Mouse (Mus musculus) layer of hippocampus, adult 9-10 months (tissue): ENCODE measurements at regions not wholly inside any gene's neighbourhood (a gene's known extent, or its start where the extent isn't known, plus 50 kb on each side); places are given as distances from the start of the nearest gene placed in this dataset.

Experiments used
- DNase-seq: peaks from one replicate; pipeline ENCODE4 v3.0.0; 2022; ENCODE audit warnings: low spot score

DNA sequence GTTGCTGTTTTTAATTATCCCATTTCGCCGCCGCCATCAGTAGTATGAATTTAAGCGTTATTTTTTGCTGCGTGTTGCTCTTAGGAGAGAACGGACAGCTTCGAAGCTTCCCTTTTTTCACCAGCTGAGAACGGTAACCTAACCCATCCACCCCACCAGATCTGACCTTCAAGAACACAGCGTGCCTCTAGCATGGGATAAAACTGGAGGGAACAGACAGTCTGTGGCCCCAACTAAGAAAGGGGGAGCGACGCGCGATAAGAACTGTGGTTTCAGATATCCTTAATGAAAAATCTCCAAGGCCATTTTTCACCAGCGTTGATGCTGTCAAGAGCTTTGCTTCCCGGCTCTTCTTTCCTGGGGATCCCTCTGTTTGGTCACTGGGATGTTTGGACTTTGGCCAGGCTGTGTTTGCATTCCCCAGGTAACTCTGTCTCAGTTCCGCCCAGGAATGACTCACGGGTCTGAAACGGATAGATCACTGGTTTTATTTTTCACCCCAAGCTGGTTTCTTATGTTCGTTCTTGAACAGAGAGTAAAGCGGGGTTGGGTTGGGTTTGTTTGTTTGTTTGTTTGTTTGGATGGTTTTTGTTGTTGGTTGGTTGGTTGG lies 184.1 kb upstream of the Fn1 start:
- no peak for DNase-seq

DNA sequence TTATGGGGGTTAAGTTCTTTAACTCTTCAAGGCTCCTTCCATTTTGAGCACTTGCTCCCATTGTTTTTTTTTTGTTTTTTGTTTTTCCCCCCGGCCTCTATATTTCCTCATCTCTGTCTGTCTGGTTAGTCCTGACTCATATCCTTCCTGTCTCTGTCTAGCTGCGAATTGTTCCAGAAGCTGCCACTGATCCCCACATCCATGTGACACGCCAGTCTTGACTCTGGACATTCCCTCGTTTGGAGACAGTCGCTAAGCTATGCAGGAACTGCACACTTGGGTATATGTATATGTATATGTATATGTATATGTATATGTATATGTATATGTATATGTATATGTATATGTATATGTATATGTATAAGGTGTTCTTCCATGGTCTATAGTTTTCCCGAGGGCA lies 177.4 kb upstream of the Fn1 start:
- no peak for DNase-seq

DNA sequence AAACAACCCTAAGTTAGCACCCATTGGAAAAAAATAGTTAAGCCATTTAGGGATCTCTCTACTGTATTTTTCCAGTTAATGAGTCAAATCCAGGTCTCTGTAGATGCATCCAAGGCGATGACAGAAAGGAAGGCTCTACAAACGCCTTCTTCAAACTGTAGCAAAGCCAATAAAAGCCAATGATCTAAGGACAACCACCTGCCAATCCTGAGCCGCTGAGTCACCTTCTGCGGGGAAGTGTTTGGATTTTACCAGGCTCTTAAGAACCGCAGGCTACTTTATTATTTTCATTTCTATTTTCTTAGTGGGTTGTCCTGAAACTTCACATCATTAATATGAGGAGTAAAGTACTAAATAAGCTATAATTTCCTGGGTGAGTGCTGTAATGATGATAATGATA lies 171.4 kb upstream of the Fn1 start:
- DNase-seq, result no peak

DNA sequence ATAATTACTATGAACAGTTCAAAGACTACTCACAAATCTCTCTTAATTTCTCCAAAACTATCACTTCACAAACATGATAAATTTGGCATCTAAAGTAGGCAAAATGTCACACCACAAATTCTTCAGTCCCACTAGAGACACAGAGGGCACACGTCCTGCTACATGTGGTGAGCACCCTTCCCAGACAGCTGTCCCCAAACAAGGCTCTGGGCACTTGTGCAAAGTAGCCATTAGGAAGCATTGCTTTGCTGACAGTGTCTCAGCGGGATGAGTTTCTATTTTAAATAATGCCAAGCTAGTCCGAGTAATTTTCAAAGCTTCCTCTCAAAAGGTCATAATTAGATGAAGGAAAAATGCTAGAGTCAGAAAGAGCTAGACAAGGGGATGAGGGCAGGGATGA lies 169.1 kb upstream of the Fn1 start:
- no peak for DNase-seq

DNA sequence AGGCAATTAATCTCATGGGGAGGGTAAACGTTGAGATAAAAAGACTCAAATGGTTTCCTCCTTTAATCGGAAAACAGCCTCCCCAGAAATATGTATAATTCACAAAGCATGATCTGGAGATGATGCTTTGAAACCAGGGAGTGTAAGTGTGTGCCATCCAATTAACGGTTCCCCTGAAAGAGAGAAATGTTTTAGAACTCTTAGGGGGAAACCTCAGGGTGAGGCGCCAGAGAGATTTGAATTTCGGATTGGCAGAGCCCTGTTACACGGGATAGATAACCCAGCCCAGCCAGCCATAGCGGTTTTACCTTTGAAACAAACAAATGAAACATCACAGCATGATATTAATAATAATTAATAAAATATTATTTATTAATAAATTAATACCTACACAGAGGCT lies 168.1 kb upstream of the Fn1 start:
- no peak for DNase-seq

DNA sequence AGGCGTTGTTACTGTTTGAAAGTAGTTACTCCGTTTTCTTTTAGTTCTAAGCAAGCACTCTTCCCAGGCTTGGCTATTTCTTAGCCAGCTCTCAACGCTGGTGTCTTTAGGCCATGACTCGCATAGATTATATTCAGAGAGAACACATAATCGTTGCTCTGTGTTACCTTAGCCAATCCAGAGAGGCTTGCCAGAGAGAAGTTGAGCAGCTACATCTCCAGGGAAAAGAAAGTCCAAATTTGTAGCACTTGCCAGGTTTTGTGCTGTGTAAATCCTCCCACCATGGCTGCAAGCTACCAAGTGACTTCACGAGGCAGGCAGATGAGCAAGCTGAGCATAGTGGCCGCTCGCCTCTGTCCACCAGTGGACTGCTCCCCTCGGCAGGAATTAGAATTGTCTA lies 163.3 kb upstream of the Fn1 start:
- no peak for DNase-seq

DNA sequence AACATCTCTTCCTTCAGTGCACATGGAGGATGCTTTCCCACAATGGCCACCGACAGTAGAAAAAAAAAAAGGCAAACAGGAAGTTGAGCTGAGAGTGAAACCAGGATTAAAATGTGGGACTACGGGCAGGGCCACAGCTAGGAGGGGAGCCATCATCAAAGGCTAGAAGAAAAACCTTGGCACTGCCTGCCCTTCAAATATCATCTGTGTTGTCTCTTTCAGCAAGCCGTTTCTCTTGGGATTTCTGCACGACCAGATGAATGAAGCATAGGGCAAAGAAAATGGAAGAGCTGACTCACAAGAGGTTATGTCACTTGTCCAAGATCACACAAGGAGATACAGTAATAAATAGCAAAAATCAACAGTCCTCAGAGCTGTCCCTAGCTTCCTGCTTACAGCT lies 161.1 kb upstream of the Fn1 start:
- DNase-seq, result no peak

DNA sequence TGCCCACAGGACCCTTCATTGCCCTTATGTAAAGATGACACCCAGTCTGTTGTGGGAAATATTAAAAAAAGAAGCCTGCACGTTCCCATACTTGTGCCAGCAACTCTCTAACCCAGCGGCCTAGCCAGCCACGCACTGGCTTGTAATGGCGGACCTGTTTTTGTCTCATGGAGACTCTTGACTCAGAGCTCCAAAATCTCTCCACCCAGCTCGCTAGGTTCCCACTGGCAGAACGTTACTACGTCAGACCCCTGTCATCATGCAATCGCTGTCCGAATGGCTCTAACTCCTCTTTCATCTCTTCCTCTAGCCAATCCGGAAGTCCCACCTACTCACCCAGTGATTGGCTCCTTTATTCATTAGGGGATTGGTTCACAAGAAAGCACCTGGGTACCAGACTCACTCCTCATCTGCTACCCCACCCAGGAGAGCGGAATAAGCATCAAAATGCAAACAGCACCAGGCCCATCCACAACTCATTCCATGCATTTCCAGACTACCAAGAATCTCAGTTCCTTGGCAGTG lies 159.2 kb upstream of the Fn1 start:
- no peak for DNase-seq

DNA sequence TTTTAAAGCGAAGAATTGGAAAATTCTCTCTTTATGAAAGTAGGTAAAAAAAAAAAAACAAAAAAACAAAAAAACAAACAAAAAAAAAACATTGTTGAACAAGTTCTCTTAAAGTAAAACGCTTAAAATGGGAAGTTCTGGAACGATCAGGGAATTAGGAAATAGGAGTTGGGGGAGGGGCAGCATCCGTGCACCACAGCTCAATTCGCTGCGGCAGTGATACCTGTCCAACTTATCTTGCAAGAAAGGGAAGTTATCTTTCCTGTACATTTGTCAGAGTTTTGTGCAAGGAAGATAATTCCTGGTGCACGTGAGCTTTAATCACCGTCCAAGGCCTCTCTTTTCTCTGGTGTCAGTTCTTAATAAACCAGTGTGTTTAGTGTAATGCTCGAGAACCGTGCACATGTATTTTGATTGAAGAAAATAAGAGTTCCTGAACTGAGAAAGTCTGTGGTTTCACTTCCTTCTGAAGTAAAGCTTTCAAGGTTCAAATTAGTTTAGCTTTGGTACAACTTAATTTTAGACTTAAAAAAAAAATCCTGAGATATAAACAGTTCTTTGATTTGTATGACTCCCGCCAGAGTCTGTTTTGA lies 158.3 kb upstream of the Fn1 start:
- no peak for DNase-seq

DNA sequence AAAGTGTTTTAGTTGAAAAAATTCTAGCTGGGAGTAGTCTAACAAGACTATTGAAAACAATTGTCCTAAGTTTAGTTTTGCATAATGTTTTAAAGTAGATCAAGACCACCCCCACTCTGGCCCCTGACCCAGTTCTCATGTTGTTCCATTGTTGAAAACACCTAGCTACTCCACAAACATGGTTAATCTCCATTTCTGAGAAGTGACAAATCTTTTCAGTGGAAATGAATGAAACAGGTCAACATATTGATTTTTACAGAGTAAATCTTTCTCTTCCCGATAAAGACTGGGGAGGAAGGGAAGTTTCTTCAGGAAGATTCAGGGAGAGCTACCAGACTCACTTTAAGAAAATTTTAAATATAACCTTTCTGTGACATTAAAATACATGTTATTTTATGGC lies 155.0 kb upstream of the Fn1 start:
- no peak for DNase-seq

DNA sequence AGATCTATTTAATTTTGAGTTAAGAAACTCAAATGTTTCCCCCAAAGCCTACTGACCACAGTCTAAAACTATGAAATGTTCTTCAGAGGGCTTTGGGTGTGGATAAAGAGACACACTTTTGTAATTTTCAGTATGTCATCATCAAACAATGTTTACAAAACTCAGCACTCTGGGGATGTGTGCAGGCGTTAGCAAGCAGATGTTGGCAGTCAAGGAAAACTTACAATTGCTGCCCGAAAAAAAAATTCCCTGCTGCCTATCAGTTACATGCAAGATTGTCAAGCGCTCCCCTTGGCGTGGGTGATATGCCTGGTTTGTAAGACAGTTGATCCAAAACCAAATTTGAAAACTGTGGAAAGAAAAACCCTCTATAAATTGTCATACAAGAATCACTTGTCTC lies 154.6 kb upstream of the Fn1 start:
- no peak for DNase-seq

DNA sequence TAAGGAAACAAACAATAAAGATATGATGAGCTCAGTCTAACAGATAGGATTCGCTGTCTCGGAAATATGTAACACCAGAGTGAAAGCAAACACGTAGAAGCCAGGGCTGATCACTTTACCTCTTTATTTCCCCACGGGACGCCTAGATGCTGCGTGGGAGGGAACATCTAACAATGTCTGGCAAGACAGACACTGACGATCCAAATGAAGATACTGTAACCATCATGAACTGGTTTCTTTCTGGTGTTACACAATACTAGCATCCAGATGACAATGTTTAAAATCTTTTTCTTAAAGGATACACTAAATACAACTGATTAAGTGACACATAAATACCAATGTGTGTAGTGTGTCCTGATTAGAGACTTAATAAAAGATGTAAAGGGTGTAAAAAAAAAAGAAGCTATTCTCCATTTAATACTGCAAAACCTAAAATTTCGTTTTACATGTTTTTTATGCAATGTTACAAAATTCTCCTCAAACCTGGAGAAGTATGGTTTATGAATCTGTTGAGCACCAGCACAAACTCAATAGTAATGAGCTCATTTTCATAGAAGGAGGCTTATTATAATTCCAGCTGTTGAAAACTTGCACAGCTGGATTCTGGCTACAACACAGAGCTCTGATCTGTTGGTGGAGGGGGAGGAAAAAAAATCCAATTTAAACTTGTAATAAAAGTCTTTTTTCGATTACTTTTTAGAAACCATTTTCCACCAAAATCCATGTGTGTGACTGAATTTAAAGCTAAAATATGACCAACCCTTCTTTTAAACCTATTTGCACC lies 148.5 kb upstream of the Fn1 start:
- no peak for DNase-seq

DNA sequence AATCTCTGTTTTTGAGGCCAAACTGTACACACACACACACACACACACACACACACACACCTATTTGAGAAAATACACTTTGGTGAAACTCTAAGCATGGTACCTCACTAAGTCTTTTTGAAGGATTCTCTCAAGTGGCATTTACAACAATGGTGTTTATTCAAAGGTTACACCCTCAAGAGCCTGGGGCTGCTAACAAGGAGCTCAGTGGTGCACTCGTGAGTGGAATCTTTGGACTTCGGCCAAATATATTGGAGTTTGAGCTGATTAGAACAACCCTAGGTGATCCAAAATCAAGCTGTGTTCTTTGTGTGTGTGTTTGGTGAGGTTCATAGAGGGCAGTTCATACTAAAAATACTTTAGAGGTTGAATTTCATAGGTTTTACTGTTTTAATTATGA lies 147.6 kb upstream of the Fn1 start:
- DNase-seq, result no peak

DNA sequence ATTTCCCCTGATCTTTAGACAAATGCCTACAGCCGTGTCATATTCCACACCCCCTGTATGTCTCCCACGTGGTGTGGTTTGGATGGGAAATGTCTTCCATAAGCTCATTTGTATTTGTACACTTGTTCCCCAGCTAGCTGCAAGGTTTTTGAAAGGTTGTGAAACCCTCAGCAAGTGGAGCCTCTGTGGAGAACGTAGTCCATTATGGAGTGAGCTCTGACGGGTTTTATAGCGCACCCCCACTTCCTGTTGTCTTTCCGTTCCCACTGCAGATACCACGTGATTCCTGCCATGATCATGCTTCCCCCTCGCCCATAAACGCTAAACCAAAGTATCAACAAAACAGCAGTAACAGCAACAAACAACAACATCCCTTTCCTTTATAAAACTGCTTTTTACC lies 145.6 kb upstream of the Fn1 start:
- no peak for DNase-seq

DNA sequence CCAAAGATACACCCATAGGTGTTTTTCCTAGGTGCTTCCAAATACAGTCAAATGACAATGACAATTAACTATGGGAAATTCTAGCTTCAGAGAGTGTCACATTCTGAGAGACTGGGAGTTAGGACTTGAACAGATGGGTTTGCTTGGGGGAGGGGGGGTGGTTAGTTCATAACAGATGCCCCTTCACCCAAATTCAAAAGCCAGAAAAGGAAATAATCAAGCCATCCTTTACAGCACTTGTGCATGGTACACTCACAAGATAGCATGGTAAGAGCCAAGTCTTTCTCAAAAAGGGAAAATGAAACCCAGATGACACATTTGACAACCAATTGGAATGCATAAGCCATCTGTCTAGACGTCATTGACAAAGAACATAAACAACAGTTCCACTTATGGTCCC lies 135.4 kb upstream of the Fn1 start:
- DNase-seq, result no peak

DNA sequence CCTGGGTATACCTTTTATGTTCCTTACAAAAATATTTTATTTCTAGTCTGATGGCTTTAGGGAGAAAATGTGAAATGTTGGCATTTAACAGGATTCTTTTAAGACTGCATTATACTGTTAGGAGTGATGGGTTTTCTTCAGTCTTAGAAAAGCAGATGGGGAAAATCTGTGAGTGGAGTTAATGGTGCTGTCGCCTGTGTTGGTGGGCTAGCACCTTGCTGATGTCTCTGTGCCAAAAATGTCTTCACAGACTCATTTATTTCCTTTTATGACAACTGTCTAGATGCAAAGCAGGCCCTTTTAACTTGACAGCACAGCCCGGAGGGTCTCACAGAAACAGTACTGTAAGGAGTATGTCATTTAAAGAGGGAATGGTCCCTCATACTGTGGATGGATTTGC lies 131.9 kb upstream of the Fn1 start:
- DNase-seq, result no peak

DNA sequence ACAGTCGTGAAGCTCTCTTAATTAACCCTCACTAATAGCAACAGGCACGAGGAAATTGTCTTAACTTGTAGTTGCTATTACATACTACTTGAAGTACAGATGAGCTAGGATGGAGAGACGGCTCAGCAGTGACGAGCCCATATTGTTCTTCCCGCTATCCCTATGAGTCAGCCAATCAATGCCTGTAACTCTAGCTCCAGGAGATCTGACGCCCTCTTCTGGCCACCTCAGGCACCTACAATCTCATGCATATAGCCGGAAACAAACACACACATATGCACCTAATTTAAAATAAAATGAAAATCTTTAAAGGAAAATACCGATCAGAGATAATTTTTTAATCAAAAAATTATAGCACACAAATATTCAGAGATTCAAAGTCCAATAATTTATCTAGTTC lies 125.3 kb upstream of the Fn1 start:
- DNase-seq, result no peak

DNA sequence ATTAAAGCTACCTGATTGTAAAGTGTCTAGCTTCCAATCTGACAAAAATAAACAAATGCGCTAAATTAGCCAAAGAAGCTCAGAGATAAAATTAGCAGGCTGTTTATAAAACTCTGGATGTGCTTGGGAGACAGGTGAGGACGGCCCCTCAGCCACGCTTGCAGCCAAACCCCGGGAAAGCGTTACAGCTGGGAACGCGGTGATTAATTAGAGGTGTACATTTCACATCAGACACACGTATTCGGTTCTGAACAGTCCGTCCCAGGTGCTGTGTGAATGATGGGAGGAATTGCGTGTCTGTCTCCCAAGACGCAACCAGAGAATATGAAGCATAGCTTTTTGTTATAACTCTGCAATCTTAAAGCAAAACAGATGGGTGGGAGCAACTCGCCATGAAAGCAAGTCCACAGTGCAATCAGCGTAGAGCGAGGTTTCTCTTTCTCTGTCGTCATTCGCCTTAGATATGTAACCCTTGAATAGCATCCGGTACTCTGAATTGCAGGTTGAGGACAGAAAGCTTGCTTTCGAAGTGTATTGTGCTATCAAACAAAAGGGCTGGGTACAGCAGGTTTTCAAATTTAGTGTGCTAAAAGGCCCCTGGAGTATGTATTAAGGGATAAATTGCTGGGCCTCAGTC lies 123.0 kb upstream of the Fn1 start:
- no peak for DNase-seq

DNA sequence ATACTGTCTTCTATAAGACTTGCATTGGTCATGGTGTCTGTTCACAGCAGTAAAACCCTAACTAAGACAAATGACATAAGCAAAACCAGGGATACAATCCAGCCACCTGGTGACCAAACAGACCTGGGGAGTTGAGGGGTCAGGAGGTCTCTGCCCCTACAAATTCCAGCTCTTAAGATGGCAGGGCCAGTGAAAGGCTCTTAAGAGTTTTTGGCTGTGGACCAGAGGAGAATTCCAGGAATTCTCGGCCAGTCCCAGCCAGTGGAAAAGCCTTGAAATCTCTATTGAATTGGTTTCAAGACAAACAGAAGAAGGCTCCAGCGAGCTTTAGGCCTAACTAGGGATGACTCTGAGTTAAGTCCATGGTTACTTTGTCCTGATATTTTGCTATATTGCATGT lies 119.5 kb upstream of the Fn1 start:
- DNase-seq, result no peak

DNA sequence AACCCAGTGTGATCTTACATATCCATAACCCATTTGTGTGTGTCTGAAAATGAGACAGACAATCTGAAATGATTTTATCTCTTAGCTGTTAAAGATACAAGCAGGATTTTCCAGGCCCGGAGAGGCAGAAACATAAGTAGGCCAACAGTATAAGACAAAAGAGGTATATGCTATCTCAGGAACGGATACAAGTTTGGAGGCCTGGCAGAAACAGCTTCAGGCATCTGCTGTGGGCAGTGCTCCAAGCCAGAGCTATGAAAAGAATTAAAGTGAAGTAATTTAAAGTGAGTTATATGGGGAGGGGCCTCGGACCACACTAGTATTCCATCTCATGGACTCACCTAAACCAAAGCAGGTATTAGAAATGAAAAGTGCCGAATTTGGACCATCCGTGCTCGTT lies 118.8 kb upstream of the Fn1 start:
- DNase-seq, result no peak

DNA sequence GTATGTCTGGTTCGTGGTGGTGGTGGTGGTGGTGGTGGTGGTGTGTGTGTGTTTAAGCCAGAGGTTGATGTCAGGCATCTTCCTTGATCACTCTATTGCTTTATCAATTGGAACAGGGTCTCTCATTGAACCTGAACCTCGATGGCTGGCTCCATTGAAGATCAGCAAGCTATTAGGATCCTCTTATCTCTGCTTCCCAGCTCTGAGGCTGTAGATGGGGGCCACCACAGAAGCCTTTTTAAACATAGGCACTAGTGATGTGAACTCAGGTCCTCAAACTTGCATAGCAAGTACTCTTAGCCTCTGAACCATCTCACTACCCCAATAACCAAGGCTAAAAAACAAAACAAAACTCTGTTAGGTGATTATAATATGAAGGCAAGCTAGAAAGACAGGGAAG lies 116.6 kb upstream of the Fn1 start:
- no peak for DNase-seq

DNA sequence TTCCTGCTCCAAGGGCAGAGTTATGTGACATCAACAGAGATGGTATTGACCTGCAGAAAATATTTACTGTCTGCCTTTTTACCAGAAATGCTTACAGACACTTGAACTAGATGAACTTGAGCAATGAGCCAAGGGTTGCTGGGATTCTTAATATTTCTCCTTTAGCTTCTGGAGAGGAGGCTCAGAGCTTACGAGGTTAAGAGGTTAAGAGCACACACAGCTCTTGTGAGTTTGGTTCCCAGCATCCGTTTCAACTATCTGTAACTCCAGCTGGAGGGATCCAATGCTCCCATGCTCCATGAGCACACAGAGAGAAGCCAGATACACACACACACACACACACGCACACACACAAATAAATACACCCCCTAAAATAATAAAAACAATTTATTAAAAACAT lies 114.7 kb upstream of the Fn1 start:
- no peak for DNase-seq

DNA sequence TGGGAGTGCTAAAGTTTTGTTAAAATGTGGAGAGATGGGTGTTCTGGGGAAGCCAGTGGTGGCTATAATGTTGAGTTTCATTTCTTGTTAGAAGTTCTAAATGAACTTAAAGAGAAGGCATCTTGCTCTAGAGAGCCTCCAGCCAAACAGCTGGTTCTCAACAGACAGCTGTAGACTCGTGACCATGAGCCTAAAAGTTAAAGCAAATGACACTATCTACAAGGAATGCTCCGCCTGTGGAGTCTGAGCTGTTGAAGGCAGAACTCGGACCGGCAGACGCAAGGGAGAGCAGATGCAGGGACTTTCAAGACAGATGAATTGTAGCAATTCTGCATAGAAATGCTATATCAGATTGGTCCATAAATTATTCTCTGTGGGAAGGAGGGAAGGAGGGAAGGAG lies 114.1 kb upstream of the Fn1 start:
- no peak for DNase-seq
